Mouse (Mus musculus): ENCODE results near the gene Trim50.

Gene Trim50

DNA sequence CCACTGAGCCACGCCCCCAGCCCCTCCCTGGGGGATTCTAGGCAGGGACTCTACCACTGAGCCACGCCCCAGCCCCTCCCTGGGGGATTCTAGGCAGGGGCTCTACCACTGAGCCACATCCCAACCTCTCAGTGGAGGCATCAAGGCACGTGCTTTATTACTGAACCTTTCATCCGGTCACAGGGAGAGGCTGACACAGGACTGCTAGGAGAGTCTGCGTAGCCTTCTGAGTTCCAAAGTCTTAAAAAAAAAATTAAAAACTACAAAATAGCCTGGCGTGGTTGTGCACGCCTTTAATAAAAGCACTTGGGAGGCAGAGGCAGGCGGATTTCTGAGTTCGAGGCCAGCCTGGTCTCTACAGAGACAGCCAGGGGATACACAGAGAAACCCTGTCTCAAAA lies 16.1 kb downstream of the Trim50 start:
- DNase-seq (ENCODE audit: low read depth, low spot score) = peak; percentile 69

DNA sequence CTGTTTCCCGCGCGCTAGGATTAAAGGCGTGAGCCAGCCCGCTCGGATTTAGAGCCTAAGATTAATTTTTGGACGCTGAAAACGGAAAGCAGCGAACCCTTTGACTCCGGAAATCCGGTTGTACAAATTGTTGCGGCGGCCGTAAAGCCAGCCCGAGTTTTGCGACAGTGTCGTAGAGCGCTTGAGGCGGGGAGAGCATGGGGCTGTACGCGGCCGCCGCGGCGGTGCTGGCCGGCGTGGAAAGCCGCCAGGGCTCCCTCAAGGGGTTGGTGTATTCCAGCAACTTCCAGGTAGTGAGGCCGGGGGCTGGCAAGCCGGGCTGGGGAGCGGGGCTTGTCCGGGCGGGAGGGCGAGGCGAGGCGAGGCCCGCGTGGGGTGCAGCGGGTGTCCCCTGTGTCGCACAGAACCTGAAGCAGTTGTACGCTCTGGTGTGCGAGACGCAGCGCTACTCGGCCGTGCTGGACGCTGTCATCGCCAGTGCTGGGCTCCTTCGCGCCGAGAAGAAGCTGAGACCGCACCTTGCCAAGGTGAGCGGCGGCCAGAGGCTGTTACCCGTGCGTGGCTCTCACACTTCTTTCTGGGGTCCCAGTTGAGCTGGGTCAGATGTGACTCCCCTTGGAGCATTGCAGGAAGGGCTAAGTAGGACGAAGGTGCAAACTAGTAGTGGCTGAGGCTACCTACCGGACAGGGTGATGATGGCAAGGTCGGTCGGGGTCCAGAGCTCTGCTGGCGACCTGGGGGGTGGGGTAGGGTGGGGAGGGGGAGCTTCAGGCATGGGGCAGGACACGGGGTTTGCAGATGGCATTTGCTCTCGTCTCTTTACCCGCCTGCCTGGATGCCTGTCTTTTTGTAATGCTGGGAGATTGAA lies 16.9 kb downstream of the Trim50 start, which contains the start of gene Nsun5:
TSS of gene Nsun5 (plus strand) at position 167 of the 868 bp plus-strand sequence.
- DNase-seq (ENCODE audit: low read depth, low spot score) = peak; percentile 97

DNA sequence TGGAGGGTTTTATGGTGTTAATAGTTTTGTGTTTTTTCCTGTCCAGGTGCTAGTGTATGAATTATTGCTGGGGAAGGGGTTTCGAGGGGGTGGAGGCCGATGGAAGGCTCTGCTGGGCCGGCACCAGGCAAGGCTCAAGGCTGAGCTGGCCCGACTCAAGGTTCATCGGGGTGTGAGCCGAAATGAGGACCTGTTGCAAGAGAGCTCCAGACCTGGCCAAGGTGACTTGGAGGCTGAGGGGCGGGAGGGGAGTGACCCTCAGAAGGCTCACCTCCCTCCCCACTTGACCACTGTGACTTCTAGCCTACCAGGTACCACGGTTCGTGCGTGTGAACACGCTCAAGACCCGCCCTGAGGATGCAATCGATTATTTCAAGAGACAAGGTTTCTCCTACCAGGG lies 18.1 kb downstream of the Trim50 start:
- DNase-seq (ENCODE audit: low read depth, low spot score) = no peak

DNA sequence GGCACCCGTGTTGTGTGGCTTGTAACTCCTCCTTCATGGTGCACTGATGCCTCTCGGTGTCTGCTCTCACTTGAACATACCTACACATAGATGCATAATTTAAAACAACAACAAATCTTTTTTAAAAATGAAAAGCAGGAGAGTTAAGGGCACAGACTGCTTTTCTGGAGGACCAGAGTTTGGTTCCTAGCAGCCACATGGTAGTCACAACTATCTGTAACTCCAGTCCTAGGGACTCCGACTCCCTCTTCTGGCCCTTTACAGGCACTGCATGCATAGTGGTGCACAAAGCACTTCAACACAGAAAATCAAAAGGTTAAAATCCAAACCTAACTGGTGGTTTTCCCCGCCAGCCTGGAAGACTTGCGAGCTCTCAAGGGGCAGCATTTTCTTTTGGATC lies 20.5 kb downstream of the Trim50 start:
- no peak for DNase-seq (ENCODE audit: low read depth, low spot score)

DNA sequence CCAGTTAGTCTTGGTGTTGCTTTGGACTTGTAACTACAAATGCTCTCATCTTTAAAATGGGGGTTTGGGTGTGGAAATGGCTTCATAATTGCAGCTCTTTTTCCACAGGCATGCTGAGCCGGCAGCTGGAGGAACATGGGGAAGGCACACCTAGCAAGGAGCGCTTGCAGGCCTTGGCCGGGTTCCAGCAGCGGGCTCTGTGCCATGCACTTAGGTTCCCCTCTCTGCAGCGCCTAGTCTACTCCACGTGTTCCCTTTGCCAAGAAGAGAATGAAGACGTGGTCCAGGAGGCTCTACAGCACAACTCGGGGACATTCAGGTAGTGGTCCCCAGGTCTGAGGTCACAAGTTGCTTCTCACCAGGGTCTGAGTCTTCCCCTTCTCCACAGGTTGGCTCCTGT lies 22.1 kb downstream of the Trim50 start:
- no peak for DNase-seq (ENCODE audit: low read depth, low spot score)

DNA sequence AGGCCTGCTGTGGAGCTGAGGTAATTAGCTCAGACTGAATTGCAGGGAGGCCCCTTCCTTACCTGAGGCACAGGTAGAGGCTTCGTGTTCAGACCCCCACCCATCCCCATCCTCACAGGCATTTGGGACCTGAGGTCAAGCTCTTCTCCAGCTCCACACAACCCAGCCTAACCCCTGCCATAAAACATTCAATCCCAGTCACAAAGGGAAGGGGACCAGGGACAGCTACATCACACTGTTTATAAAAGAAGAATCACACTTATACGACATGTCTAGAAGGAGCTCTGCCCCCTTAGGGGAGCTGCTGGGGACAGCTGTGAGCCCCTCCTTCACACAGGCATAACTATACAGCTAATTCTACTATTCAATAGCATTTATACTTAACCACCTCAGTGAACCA lies 23.2 kb downstream of the Trim50 start:
- DNase-seq (ENCODE audit: low read depth, low spot score) = no peak

DNA sequence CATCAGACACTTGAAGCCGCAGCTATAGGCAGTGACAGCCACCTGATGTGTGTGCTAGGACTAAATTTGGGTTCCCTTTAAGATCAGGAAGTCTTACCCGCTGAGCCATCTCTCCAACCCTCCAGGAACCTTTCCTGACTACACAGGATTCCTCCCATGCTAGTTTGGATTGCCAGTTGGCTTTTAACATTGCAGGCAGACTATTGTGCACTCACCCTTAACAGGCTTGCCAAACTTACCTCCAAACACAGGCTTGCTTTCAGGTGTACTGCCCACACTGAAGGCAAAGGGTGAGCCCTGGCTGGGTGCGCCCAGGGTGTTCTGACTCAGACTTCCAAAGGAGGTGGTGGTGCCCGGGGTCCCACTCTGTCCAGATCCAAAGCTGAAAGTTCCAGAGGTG lies 27.6 kb downstream of the Trim50 start:
- no peak for DNase-seq (ENCODE audit: low read depth, low spot score)

DNA sequence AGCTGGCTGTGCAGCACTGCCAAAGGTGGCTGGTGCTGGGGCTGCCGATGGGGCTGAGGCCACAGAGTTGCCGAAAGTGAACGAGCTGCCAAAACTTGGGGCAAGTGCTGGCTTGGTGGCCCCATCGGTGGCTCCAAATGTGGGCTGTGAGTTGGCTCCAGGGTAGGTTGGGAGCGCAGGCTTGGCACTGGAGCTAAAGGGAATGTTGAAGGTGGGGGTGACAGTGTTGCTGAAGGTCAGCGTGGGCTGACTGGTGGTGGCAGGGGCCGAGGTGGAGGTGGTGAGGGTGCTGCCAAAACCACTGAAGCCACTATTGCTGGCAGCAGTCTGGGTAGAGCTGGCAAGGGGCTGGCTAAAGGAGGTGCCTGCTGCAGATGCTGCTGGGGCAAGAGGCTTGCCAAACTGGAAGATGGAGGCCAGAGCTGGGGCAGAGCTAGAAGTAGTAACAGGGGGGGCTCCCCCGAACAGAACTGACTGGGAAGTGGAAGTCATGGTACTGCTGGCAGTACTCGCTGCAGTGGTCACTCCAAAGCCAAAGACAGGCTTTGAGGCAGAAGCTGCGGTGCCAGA lies 28.3 kb downstream of the Trim50 start:
- no peak for DNase-seq (ENCODE audit: low read depth, low spot score)

DNA sequence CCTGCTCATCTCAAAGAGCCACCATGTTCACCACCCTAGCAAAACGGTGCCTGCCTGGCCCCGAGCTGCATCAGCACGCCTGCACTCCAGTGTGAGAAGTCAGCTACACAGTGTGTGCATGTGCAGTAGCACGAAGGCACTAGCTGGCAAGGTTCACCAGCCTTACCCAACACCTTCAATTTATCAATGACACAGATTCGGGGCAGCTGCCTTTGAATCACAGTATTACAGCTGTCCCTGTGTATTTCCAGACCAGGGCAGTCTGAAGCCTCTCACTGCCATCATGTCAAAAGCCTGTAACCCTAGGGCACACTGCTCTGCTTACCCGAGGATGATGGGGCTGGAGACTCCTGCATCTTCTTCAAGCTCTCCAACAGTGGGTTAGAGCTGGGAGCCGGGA lies 29.7 kb downstream of the Trim50 start:
- no peak for DNase-seq (ENCODE audit: low read depth, low spot score)

DNA sequence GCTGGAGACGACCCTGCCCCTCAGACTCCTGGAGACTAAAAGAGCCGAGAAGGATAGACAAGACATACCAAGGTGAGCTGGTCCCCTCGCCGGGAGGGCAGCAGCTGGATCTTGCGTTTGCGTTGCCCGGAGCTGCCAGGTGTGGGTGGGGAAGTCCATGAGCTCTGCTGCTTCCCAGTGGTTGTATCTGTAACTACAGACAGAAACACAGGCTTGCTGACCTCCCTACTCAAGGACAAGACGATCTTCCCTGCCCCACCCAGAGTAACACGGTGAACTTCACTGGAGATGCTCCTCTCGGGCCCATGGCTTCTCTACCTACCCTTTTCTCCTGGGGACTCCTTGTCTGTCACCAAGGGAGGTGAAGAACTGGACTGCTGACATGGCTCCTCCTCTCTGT lies 30.7 kb downstream of the Trim50 start:
- no peak for DNase-seq (ENCODE audit: low read depth, low spot score)

DNA sequence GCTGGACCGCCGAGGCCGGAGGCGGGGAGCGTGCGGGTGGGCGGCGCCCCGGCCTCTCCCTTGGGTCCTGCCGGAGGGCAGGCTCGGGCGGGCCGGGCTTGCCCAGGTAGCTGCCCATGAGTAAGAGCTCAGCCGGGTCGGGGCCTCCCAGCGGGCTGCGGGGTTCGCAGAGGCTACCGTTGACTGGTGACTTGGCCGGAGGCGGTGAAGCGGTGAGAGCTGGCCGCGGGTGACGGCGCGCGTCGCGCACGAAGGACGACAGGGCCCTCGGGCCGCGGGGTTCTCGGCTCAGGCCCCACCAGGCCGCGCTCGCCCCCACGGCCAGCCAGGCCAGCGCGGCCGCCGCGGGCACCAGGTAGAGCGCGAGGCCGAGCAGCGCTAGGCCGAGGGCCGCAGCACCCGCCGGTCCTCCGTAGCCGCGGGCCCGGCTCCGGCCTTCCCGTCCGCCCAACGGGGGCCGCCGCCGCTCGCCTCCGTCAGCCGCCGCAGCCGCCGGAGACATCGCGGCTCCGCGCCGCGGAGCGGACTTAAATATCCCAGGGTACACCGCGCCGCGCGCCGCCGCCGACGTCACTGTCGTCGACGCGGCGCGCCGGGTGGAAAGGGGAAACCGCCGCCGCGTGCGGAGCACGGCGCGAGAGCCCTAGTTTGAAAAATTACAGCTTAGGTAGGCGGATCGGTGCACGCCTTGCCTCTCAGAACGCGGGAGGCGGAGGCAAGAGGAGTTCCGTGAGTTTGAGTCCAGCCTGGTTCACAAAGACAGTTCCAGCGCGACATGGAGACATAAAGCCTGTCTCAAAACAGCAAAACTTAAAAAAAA lies 41.1 kb downstream of the Trim50 start, which contains the start of gene Pom121:
TSS of gene Pom121 (minus strand) at position 543 of the 820 bp plus-strand sequence.
- DNase-seq (ENCODE audit: low read depth, low spot score) = peak; percentile 93

DNA sequence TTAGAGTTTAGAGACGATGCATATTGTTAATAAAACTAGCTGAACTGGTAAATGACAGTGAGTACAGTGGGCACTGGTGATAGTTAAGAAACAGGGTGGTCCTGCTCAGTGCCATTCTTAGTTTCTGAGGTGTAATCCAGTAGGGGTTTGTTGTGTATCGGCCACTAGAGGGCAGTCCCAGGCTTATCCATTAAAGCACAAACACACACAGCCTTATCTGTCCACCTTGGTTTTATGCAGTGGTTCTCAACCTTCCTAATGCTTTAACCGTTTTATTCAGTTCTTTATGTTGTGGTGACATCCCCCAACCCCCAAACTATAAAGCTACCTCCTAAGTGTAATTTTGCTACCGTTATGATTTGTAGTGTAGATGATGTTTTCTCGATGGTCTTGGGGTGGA lies 42.7 kb downstream of the Trim50 start:
- DNase-seq (ENCODE audit: low read depth, low spot score) = peak; percentile 84

DNA sequence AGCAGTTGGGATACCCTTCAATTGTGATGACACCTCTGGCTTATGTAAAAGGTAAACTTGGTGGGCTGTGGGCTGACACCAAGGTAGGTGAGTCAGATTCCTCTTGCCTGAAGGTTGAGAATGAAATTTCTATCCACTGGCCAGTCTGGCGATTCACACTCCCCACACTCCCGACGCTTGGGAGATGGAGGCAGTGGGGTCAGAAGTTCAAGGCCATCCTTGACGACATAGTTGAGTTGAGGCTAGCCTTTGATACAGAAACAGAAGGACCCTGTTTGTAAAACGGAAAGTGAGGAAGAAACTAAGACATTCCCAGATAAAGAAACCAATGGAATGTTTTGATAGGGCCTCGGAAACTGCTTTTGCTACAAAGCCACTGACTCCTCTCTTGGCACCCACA lies 46.3 kb downstream of the Trim50 start:
- DNase-seq (ENCODE audit: low read depth, low spot score) = no peak

DNA sequence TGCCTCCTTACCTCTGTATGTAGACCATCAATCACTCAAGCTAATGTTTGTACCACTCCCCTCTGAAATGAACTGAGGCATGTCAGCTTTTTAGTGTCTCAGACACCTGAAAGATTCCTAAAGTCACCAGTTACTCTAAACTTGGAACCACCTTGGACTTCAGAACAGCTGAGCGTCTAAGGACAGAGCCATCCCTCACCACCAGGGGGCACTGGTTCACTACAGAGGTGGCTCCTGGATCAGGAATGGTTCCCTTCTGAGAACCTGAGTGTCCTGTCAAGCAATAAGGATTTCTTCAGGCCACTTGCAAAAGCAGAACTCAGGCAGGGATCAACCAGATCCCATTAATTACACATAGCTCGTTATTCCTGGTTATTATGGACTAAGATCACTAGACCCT lies 47.1 kb downstream of the Trim50 start:
- DNase-seq (ENCODE audit: low read depth, low spot score) = peak; percentile 74

DNA sequence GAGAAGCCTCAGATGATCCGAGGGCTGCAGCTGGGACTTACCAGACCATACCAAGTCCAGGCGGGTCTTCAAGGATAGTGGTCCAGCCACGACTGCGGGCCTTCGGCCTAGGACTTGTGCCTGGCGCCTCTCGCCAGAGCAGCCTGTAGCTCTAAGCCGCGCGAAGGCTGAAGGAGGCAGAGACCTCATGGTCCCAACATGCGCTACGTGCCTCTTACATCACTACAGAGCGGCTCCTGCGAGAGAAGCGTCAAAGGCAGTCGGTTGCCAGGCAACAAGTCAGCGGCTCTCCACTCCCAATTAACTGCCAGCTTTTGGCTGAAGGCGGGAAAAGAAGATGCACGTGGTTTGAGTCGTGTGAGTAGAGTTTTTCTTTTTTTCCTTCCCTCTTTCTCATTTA lies 51.5 kb downstream of the Trim50 start:
- DNase-seq (ENCODE audit: low read depth, low spot score) = no peak

DNA sequence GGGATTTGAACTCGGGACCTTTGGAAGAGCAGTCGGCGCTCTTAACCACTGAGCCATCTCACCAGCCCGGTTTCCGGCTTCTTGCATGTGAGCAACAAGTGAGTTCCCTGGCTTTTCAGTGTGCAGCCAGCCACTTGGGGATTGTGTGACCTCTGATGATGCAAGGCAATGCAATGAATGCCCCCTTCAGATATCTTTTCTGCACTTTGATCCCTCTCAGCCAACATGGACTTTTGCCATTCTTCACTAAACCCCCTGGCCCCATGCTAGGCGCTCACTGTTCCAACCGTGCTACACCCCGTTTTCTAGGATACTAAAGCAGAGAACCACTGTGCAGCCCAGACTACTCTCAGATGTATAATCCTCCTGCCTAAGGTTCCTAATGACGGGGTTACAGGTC lies 52.3 kb downstream of the Trim50 start:
- no peak for DNase-seq (ENCODE audit: low read depth, low spot score)

DNA sequence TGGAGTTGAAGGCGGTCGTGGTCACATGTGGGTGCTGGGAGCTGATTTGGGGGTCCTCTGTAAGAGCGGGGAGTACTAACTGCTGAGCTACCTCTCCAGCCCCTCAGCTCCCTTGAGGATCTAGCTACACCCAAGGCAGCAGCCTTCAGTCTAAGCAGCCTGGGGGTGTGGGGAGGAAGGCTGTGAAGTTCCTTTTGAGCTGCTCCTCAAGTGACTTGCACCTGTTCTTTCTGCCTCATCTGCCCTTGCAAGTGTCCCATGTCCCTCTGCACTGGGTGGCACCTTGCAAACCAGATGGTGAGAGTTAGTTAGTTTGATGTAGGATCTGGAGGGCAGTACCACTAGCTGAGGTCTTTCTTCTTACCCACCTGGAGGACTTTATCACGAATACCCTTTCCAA lies 55.0 kb downstream of the Trim50 start:
- no peak for DNase-seq (ENCODE audit: low read depth, low spot score)

DNA sequence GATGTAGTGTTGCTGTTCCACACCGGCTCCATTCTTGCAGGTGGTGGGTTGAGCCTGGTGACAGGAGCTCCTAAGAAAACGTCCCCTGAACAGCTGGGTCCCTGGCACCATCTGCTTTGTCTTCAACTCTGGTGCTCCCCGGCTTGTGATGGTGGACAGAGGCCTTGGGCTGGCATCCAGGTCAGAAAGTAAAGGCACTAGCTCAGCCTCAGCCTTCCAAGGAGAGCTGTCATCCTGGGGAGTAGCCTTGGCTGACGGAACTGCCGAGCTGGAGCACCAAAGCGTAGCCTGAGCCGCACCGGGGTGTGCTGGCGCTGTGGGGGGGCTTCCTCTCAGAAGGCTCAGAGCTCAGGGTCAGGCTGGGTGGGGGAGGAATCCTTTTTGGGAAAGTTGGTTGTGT lies 57.2 kb downstream of the Trim50 start:
- no peak for DNase-seq (ENCODE audit: low read depth, low spot score)

Data from A20 (cell line).